Mouse (Mus musculus) embryonic facial prominence, embryonic 14.5 days (tissue): ENCODE data around the gene Polr3b. TPM values are rescaled to one million over a fixed set of nuclear protein-coding genes. Genes with fewer than 3 reads are reported as not detected.

Source experiments
- ATAC-seq: fragments of 200-750 bp; cut with Nextera tagmentation; 2 replicates; pipeline ENCODE4 v1.8.0; 2017; ENCODE audit warnings: low read depth, moderate number of reproducible peaks, moderate TSS enrichment
- DNase-seq: peaks from one replicate; pipeline ENCODE4 v3.0.0-alpha.2; 2015; ENCODE audit warnings: low spot score
- H3K27ac ChIP-seq: fragments of 300-500 bp; sonication (generic); replicated peaks from 2 replicates; pipeline ENCODE4 v1.5.1; 2014; ENCODE audit warnings: low read depth, mild to moderate bottlenecking, low read length, moderate library complexity
- H3K27me3 ChIP-seq: fragments of 300-500 bp; sonication (generic); replicated peaks from 2 replicates; pipeline ENCODE4 v1.6.1; 2014; ENCODE audit warnings: low read length; ENCODE audit not compliant: control insufficient read depth, insufficient read depth
- H3K36me3 ChIP-seq: fragments of 300-500 bp; sonication (generic); 2 replicates; pipeline ENCODE4 v1.6.1; 2014; ENCODE audit warnings: low read length, mixed read lengths; ENCODE audit not compliant: control insufficient read depth, insufficient read depth
- H3K4me1 ChIP-seq: fragments of 300-500 bp; sonication (generic); 2 replicates; pipeline ENCODE4 v1.6.1; 2014; ENCODE audit warnings: antibody characterized with exemption, low read length; ENCODE audit not compliant: control insufficient read depth, insufficient read depth
- H3K4me2 ChIP-seq: fragments of 300-500 bp; sonication (generic); 2 replicates; pipeline ENCODE4 v1.6.1; 2014; ENCODE audit warnings: low read depth, mild to moderate bottlenecking, low read length, moderate library complexity, mixed read lengths
- H3K4me3 ChIP-seq: fragments of 300-500 bp; sonication (generic); 2 replicates; pipeline ENCODE4 v1.5.1; 2014; ENCODE audit warnings: low read depth, mild to moderate bottlenecking, low read length
- H3K9ac ChIP-seq: fragments of 300-500 bp; sonication (generic); 2 replicates; pipeline ENCODE4 v1.6.1; 2014; ENCODE audit warnings: low read depth, mild to moderate bottlenecking, low read length, moderate library complexity, mixed read lengths
- H3K9me3 ChIP-seq: fragments of 300-500 bp; sonication (generic); 2 replicates; pipeline ENCODE4 v1.6.1; 2016; ENCODE audit warnings: low read length; ENCODE audit not compliant: control insufficient read depth
- WGBS: fragments of 180-500 bp; shearing (Covaris S2); extraction: QIAGEN DNeasy Blood & Tissue Kit; methylation state at CpG from one replicate; pipeline ENCODE4 v1.1.7; 2014; 5-methylcytosine and 5-hydroxymethylcytosine counted together
- polyA plus RNA-seq: library from polyadenylated mRNA; unstranded; fragments of >200 nt; fragmentation: Nextera tagmentation; extraction: Ambion mirVana; gene quantifications from 2 replicates; pipeline ENCODE4 v1.2.1, GENCODE M21; 2014

Gene Polr3b
- polyA plus RNA-seq = 10.9 and 15.7 TPM in 2 replicates

DNA sequence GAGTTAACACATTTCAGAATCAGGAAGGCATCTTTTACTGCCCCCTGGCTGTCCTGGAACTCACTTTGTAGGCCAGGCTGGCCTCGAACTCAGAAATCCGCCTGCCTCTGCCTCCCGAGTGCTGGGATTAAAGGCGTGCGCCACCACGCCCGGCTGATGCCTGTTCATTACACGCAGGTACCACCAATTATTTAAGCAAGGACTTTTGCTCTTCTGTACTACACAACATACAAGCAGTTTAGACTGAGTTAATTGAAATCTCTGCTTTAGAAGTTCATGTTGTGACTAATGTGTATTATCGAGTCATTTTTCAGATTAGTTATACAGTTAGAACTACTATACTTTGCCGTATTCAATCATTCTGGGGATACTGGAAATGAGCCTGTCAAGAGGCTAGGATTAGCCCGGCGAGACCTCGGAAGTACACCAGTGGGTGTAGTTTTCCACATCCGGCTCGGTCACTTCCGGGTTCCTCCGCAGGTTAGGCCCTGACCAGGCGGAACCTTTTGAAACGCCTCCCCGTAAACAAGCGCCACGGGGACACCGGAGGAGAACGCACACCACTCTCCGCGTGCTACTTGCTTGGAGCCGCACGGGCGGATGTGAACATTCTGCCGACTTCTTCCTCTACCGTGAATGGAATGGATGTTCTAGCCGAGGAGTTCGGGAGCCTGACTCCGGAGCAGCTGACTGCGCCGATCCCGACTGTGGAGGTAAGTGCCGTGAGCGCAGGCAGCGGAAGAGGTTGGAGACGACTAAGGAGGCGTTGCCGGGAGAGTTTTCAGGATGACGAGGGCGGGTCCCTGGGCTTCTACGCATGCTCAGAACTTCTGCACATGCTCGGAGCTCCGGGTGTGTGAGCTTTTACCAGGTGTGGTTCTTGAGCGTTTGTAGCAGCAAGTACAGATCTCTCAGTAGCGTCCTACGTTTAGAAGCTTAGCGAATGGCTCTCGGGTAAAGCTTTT, at the start of gene Polr3b:
TSS of gene Polr3b (plus strand) at position 467 of the 965 bp plus-strand sequence.
- Histone ChIP-seq H3K27ac (peak within 1 kb of the TSS; percentile 96), H3K4me3 (peak within 1 kb of the TSS; percentile 69), H3K4me2 (peak within 1 kb of the TSS; percentile 79), H3K9me3 (no peaks in the 10 kb centered on the region), H3K36me3 (peaks cover under 1% of the 10 kb centered on the region; the same call in 1 of the 2 replicates), H3K4me1 (no peaks in the 10 kb centered on the region), H3K9ac (peak within 1 kb of the TSS; percentile 73), H3K27me3 (no peaks in the 10 kb centered on the region)
- ATAC-seq (peak; percentile 97), DNase-seq (peak; percentile 98)
- WGBS = 8% methylated on average over 53 of the region's 53 CpGs

DNA sequence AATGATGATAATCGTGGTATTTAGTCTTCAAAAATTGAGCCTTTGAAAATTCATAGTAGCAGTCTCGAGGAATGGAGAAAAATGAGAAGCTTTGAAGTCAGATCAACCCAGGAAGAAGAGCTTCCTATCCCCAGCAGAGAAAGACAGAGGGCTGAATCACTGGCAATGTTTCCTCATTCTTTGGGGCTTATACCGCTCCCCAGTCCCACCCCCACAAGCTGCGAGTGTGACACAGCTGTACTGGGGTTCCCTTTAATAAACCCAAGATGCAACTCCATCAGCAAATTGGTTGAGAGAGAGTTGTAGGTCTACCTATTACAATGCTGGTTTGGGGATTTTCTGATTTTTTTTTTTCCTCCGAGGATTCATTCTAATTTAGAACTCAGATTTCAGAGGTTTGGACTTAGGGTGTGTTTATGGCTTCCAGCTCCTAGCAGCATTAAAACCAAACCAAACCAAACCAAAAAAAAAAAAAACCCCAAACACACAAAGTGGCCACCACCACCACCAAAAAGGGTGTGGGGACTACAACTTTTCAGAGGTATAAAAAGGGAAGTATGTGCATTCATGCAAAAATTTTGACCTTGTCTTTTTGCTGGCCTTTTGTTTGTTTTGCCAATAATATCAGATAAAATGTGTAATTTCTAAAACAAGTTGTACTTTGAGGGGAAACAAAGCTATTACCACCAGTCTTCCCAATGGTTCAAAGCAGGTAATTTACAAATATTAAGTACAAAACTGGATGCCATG, 48.2 kb upstream of the Polr3b start:
- Histone ChIP-seq H3K9ac (no peak overlapping the region), H3K27ac (no peak overlapping the region), H3K4me1 (no peaks in the 10 kb centered on the region), H3K27me3 (0 out of 2 replicates have a peak, but pooled peaks cover 3% of the 10 kb centered on the region), H3K4me2 (no peak overlapping the region), H3K36me3 (no peaks in the 10 kb centered on the region), H3K4me3 (no peak overlapping the region), H3K9me3 (no peaks in the 10 kb centered on the region)
- no peak for ATAC-seq
- DNase-seq = no peak
- WGBS = 48% methylated on average over 5 of the region's 5 CpGs

DNA sequence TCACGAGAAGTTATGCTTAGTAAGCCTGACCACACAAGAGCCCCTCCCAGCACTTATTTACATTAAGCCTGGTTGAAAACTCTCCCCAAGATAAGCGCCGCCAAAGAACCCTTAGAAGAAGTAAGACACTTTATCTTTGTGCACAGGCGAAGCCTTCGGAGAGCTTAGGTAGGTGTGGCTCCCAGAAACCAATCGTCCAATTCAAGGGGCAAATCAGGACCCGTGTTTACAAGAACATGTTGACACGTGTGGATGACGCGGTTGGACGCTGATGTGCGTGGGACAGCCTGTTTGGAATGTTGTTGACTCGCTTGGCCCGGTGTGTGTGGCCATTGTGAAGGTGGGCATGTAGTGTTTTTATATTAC, 46.1 kb upstream of the Polr3b start:
- Histone ChIP-seq H3K36me3 (no peaks in the 10 kb centered on the region), H3K4me2 (peak overlapping the region; percentile 82), H3K9me3 (no peaks in the 10 kb centered on the region), H3K4me1 (no peaks in the 10 kb centered on the region), H3K27me3 (0 out of 2 replicates have a peak, but pooled peaks cover 3% of the 10 kb centered on the region), H3K4me3 (peak overlapping the region; percentile 86), H3K9ac (peak overlapping the region; percentile 72), H3K27ac (no peak overlapping the region; the same call in 1 of the 2 replicates)
- 0% methylated on average over 14 of the region's 14 CpGs for WGBS
- peak; percentile 91 for DNase-seq
- ATAC-seq = peak; percentile 81

DNA sequence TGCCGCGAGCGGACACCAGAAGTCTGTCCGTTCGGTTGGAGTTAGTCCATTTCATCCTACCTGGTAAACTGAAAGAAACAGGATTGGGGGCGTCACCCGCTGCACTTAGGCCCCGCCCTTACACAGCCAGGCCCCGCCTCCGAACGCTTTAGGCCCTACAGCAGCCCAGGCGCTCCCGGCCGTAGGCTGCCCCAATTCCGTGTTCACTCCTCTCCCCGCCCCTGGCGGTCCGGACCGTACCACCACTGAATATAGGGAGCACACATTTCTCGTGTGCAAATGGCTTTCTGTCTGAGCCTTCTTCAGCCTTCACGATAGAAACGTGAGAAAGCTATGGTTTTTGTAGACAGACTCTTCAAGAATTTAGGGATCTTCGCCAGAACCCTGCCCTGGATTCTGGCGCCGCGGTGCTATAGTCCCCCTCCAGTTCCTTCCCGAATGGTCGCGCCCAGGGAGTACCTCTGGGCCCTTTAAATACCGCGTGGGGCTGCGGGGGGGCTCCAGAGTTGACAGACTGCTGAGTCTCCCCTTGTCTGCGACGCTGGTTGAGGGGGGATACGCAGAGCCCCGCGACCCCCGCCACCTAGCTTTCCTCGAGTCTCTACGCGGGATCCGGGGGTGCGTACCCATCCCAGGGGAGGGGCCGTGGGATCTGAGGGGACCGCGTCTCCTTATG, 45.6 kb upstream of the Polr3b start, which contains the start of gene Tcp11l2:
TSS of gene Tcp11l2 (plus strand) at position 232 of the 676 bp plus-strand sequence.
- peak within 1 kb of the TSS; percentile 72 for H3K9ac ChIP-seq
- peak; percentile 98 for DNase-seq
- no peaks in the 10 kb centered on the region for H3K4me1 ChIP-seq
- H3K4me2 ChIP-seq = peak within 1 kb of the TSS; percentile 82
- H3K27ac ChIP-seq = peak within 1 kb of the TSS; percentile 75
- no peaks in the 10 kb centered on the region for H3K9me3 ChIP-seq
- H3K36me3 ChIP-seq = no peaks in the 10 kb centered on the region
- peak within 1 kb of the TSS; percentile 86 for H3K4me3 ChIP-seq
- ATAC-seq = peak; percentile 100
- under 1% methylated on average over 32 of the region's 46 CpGs for WGBS
- H3K27me3 ChIP-seq = 0 out of 2 replicates have a peak, but pooled peaks cover 3% of the 10 kb centered on the region

DNA sequence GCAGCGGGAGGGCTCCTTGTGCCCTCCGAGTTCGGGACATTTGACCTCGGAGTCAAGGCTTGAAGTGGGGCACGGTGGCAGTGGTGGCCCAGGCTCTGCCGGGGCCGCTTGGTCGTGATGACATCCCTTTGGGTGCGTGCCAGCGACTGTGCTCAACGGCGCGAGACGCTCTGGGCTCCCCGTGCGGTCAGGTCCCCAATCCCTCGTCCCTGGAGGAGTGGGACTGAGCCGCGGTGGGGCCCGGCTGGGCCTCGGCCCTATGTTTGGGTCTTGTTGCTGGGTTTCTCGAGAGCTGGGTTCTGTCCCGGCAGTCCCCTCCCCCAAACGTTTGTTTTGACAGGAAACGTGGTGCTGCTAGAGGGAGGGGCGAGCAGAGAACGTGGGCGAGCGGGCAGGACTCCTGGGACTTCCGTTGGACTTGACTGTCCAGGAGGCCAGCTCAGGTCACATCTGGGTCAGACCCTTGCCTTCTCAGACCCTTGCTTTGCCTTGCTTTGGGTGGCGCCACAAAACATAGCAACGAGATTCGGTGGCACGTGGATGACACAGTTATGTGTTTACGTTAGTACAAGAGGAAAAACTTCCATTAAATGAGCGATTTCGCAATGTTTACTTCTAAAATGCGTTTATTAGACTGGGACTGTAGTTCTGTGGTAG, 44.9 kb upstream of the Polr3b start:
- H3K36me3 ChIP-seq = no peaks in the 10 kb centered on the region
- peak overlapping the region; percentile 86 for H3K4me3 ChIP-seq

DNA sequence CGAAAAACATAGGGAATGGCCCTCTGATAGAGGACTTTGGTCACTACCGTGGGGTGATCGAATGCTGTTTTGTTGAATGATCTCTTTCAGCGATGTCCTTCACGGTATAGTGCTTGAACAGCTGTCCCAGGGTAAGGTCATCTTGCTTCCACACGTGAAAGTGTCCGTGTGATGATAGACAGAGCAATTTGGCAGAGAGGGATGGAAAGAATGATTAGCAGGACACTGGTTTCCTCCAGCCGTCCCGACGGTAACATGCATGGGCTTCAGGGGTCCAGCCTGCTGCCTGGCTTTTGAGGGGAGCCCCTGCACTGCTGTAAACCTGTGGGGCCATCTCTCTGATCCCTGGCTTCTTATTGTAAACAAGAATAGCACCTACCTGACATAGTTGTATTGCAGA, 43.4 kb upstream of the Polr3b start:
- no peak for ATAC-seq

More for the DNA sequence above, 44.9 kb upstream of the Polr3b start:
- ATAC-seq (peak; percentile 11), DNase-seq (peak; percentile 64)
- peak overlapping the region; percentile 75; the same call in 1 of the 2 replicates for H3K27ac ChIP-seq
- H3K9ac ChIP-seq = peak overlapping the region; percentile 72
- no peaks in the 10 kb centered on the region for H3K4me1 ChIP-seq
- H3K27me3 ChIP-seq = 0 out of 2 replicates have a peak, but pooled peaks cover 3% of the 10 kb centered on the region
- no peaks in the 10 kb centered on the region for H3K9me3 ChIP-seq
- peak overlapping the region; percentile 82 for H3K4me2 ChIP-seq
- WGBS = 3% methylated on average over 31 of the region's 38 CpGs

DNA sequence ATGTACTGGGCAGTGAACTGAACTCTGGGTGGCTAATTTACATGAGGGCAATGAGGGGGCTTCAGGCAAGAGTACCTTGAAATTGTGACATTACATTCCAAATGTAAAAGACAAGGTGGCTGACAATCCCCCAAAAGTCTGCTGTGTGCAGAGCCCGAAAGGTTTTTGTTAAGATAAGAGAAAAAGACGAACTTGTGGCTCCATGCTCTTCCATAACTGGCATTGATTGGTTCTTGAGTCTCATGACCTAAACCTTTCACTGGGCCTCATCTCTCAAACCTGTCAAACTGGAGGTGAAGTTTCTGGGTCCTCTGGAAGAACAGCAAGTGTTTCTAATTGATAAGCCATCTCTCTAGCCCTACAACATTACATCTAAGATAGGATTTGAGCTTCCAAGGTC, 42.6 kb upstream of the Polr3b start:
- H3K4me1 ChIP-seq = no peaks in the 10 kb centered on the region
- no peak overlapping the region for H3K9ac ChIP-seq
- H3K4me3 ChIP-seq = no peak overlapping the region
- no peak overlapping the region for H3K27ac ChIP-seq
- 83% methylated on average over 2 of the region's 2 CpGs for WGBS
- no peak for DNase-seq
- H3K36me3 ChIP-seq = no peaks in the 10 kb centered on the region
- H3K27me3 ChIP-seq = 0 out of 2 replicates have a peak, but pooled peaks cover 3% of the 10 kb centered on the region
- no peak overlapping the region for H3K4me2 ChIP-seq
- no peaks in the 10 kb centered on the region for H3K9me3 ChIP-seq
- no peak for ATAC-seq

More for the DNA sequence above, 43.4 kb upstream of the Polr3b start:
- WGBS = 77% methylated on average over 10 of the region's 10 CpGs
- Histone ChIP-seq H3K4me3 (no peak overlapping the region), H3K27me3 (0 out of 2 replicates have a peak, but pooled peaks cover 3% of the 10 kb centered on the region), H3K27ac (no peak overlapping the region), H3K36me3 (no peaks in the 10 kb centered on the region), H3K4me2 (no peak overlapping the region), H3K4me1 (no peaks in the 10 kb centered on the region), H3K9me3 (no peaks in the 10 kb centered on the region), H3K9ac (no peak overlapping the region)
- DNase-seq = no peak
